Mouse (Mus musculus): ENCODE measurements around the gene Polm.

DNA sequence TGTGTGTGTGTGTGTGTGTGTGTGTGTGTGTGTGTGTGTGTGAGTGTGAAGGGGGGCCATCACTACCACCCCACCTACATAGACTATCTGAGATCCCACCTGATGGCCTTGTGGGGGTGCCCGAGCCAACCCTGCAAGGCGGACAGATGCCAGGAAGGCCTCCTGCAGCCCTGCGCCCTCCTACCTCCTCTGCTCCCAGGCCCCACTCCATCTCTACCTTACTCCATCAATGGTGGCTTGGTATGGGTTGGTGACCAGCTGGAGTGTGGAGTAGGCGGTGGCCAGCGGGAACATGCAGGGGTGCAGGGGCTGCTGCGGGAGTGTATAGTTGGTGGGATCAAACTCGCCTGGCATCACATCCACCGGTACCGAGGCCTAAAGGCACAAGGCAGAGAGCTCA is 35.4 kb upstream of the Polm start:
- TF ChIP-seq CTCF (IDR thresholded peaks at IDR 0.05; ENCODE audit: borderline replicate concordance, extremely low read depth, insufficient read depth, insufficient read length): no peak
- no peak for TF ChIP-seq POLR2A (IDR thresholded peaks at IDR 0.05; ENCODE audit: borderline replicate concordance, extremely low read depth, insufficient read depth, insufficient read length, poor library complexity, severe bottlenecking)

Data from brain, embryonic 14.5 days (tissue).